Mouse (Mus musculus) brain, embryonic 14.5 days (tissue): ENCODE measurements at regions not wholly inside any gene's neighbourhood (a gene's known extent, or its start where the extent isn't known, plus 50 kb on each side); places are given as distances from the start of the nearest gene placed in this dataset.

ENCODE experiments used
- CTCF ChIP-seq: fragments of 200-500 bp; IDR thresholded peaks from 2 replicates; pipeline ENCODE4 v1.5.1; 2012; ENCODE audit warnings: inconsistent platforms, mild to moderate bottlenecking, moderate library complexity, borderline replicate concordance; ENCODE audit not compliant: insufficient read depth, insufficient read length; ENCODE audit errors: extremely low read depth
- POLR2A ChIP-seq: fragments of 200-500 bp; IDR thresholded peaks from 2 replicates; pipeline ENCODE4 v1.6.1; 2012; ENCODE audit warnings: mild to moderate bottlenecking, inconsistent platforms, borderline replicate concordance; ENCODE audit not compliant: poor library complexity, insufficient read depth, insufficient read length, severe bottlenecking; ENCODE audit errors: extremely low read depth

- no peak for TF ChIP-seq POLR2A
- TF ChIP-seq CTCF = peak; percentile 77; the same call in 1 of the 2 replicates
Measured at GRCm38 (mm10) chr12:92013244-92013643, 164.3 kb upstream of the Sel1l start.
